19 mouse cellular contexts compared by ENCODE assay signal in the genomic region with DNA sequence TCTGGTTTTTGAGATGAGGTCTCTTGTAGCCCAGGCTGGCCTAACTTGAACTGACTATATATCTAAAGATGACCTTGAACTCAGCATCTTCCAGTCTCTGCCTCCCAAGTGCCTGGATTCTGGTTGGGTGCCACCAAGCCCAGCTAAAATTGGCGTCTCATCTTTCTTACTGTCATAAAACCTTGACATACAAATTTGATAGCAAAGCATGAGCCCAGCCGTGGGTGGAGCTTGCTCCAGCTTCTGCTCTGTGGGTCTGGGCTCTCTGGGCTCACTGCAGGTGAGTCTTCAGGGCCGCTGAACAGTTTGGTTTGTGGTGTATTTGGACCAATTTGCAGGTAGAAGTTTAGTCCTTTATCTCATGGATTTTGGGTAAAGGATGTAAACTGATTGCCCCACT.
DNase-seq lines count a peak whose midpoint lies in the region.
"Had no signal": no experiment of that assay in that cellular context is flagged by ENCODE, and none has a peak within 500 bp of the region (broad histone marks: within the 10 kb centered on the region; RNA-seq: fewer than 3 reads in every experiment).

No protein-coding gene starts in this region.

- peak; percentile 46 to 81 for DNase-seq in adrenal gland, adult (ENCODE audit: inconsistent age in 2 of 2, low spot score in 1 of 2)
- no peak for DNase-seq in adrenal gland, adult 18-20 months (ENCODE audit: low spot score in 2 of 2)
- DNase-seq in adrenal gland, adult 2 months, result peak; percentile 67
- no peak for DNase-seq in adrenal gland, postnatal 25 days
- peak; percentile 58 for DNase-seq in adrenal gland, postnatal 14 days
- no peak for DNase-seq in adrenal gland, adult 8-10 months
- peak; percentile 56 to 65 for DNase-seq in adrenal gland, postnatal 36 days
- no peak for DNase-seq in adrenal gland, postnatal 10 days
- DNase-seq: B cell, adult 2 months; cerebellum, adult 11 months; cerebellum, adult 11-12 months; cerebellum, adult 18-20 months; cerebellum, adult 2 months; cerebellum, adult 8-10 months; cerebellum, adult 9-10 months; cerebellum, adult 9-11 months; cerebellum, postnatal 10 days; cerebellum, postnatal 14 days; cerebellum, postnatal 25 days had no signal

Comparison
In these comparisons a context has a peak if more than half of its experiments do, and no peak if none do; other contexts are left out.
1. DNase-seq: peak in adrenal gland, adult (2 of 2), adrenal gland, adult 2 months (single experiment), adrenal gland, postnatal 14 days (single experiment) and adrenal gland, postnatal 36 days (2 of 2); none in adrenal gland, adult 18-20 months (0 of 2), adrenal gland, postnatal 25 days (single experiment), adrenal gland, adult 8-10 months (single experiment) and adrenal gland, postnatal 10 days (single experiment).